Mouse (Mus musculus): ENCODE data around the gene Gm49355.

Gm49355 gene

DNA sequence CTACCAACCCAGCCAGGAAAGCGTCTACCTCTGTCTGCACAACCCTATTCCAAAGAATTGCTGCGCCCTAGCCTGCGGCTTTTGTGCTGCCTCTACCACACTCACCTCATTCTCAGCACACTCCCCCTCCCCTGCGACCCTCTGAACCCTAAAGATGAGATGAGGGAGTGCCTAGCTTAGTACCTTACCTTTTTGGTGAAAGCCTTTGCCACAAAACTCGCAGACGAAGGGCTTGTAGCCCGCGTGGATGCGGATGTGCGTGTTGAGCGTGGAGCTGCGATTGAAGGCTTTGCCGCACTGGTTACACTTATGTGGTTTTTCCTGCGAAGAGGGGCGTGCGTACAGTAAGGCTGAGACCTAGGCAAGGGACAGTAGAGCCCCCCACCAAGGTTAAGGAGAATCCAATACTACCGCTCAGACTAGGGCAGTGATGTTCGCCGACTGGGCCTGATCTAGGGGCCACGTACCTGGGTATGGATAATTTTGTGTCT is 59.7 kb downstream of the Gm49355 start:
- no peak for DNase-seq

DNA sequence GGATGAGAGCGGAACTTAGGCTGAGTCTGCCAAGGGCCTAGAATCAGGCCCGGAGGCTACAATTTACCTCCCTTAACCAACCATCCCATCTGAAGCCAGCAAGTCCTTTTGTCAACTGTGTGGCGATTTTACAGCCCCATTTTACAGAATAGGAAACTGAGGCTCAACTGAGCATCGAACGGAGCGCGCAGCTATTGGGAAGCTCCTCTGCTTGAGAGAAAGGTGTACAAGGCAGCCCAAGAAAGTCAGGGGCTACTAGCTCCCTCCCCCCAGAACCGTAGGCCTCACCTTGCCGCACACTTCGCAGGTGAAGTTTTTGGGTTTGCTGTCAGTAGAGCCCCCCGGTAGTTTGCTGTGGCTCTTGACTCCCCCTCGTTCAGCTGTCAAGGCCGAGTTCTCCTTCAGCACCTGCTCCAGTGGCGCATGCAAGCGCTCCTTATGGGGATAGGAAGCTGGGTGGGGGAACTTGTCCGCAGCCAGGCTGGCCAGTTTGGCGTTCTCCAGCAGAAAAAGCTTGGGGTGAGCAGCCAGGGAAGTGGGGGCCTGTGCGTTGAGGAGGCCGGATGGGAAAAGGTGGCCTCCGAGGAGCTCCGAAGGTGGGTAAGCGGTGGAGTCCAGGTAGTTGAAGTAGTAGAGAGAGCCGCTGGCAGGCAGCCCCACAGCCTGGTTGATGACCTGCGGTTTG is 60.4 kb downstream of the Gm49355 start:
- no peak for DNase-seq

DNA sequence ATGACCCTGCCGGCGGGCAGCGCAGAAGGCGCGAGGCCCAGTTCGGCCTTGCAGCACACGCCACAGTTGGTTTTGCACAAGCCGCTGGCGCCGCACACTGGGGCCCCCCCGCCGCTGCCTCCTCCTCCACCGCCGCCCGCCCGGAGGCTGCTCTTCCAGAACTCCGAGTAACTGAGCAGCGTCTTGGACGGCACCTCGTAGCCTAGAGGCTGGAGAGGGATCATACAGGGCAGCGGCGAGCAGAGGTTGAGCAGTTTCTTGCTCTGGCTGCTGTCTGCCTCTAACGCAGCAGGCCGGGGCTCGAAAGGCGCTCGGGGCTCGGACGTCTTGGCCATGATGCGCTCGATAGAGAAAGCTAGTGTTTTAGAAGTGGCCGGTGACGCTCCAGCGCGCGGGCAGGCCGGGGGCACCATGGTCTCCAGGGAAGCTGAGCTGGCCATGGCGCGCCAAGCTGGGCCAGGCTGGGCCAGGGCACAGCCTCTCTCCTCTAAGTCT is 61.0 kb downstream of the Gm49355 start:
- DNase-seq, result no peak

DNA sequence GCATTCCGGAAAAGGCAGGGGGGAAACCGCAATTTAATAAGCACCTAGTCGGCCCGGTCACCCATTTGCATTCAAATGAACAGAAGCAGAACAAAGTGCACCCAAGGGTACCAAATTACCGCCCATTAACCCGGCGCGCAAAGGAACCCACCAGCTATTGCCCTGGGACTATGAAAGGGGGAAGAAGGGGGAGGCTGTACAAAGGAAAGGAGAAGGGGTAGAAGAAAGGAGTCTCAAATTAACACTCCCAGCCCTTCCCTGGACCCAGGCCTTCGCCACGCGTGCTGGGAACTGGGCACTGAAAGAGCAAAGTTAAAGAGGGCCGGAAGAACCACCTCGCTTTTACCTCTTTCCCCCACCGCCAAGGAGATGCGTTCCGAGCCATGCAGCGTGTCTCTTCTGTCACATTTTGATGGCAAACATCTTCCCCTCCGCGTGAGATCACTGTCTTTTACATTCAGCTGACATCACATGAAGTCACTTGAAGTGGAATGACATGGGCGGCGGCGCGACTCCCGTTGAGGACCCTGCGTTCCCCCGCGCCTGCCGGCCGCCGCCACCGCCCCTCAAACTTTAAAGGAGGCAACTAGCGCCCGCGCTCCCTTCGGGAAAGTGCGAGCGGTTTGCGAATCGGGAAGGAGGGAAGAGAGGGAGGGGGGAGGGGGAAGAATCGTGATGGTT is 61.6 kb downstream of the Gm49355 start:
- DNase-seq, result no peak

DNA sequence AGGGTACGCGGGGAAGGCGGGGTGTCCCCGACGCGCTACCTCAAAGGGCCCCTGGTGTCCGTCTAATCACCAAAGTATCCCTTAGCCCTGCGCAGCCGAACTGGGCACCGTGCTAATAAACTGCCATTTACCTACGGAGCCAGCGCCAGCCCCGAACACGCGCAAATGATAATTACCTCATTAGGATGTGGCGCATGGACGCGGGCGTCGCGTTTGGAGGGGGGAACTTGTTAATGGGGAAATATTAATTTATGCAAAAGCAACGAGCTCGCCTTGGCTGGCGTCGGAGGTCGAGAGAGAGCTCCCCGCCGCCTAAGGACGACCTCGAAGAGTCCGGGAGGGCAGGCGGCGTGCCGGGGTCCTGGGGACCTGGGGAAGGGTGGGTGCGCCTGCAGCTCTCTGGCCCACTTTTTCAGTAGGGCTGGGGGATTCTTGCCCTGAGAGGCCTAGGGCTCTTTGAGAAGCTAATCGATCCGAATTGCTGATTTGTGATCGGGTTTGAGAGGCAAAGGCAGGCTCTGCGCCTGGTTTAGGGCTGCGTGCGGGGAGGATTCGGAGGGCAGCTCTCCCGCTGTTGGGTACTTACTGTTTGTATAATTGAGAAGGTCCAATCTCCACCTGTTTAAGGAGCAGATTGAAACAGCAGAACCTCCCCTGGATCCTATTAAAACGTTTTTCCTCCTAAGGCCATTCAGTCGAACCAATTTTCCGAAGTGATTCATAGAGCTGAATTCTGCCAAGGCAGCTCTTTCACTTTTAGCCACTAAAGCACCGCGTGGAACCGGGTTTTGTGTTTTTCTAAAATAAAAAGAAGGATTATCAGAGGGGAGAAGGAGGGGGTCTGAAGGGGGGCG is 62.5 kb downstream of the Gm49355 start:
- DNase-seq, result no peak

DNA sequence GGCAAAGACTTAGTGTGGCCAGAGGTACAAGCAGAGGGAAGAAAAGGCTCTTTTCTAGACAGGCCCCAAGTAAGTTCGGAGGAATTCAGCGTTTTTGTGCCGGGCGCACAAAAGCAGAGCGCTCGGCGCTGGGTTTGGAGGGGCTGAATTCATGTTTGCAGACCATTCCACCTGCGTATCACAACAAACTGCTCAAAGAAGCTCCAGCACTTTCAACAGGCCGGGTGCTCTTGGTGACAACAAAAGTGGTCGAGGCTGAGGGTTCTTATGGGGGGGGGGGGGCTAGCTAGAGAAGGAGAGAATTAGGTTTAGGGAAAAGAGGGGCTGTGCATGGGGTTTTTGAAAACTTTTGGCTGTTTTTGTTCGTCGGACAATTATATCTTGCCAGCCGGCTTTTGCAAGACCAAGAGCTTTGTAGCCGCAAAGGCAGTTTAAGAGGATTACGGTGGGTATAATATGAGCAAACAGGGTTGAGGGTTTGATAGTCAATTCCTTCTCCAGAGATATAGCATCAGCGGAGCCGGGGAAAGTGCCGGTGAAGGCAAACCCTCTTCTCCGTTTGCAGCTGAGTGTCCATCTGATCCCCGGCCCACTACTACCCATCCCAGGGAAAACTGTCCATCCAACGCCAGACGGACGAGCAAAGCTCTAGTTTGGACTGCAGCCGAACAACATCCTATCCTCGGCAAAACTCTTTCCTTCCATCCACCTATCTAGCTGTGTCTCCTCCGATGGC is 63.3 kb downstream of the Gm49355 start:
- DNase-seq, result no peak

DNA sequence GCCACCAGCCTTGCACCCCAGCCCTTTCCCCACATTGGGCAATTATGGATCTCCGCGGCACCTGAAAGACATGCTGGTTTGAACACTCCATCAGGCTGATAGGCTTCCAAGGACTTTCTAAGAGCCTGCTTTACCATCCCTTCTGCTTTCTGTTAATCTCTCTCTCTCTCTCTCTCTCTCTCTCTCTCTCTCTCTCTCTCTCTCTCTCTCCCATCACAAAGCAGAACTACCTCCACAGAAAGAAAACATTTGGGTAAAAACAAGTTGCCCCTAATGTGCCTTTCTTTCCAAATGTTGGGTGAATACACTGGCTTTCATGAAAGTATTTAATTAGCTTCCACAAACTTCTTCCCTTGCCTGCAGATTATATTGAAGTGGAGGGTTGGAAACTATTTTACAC is 64.3 kb downstream of the Gm49355 start, which contains the start of gene Fezf2:
Gene Fezf2 (minus strand): TSS at position 101 of the 400 bp plus-strand sequence.
- DNase-seq, result no peak

DNA sequence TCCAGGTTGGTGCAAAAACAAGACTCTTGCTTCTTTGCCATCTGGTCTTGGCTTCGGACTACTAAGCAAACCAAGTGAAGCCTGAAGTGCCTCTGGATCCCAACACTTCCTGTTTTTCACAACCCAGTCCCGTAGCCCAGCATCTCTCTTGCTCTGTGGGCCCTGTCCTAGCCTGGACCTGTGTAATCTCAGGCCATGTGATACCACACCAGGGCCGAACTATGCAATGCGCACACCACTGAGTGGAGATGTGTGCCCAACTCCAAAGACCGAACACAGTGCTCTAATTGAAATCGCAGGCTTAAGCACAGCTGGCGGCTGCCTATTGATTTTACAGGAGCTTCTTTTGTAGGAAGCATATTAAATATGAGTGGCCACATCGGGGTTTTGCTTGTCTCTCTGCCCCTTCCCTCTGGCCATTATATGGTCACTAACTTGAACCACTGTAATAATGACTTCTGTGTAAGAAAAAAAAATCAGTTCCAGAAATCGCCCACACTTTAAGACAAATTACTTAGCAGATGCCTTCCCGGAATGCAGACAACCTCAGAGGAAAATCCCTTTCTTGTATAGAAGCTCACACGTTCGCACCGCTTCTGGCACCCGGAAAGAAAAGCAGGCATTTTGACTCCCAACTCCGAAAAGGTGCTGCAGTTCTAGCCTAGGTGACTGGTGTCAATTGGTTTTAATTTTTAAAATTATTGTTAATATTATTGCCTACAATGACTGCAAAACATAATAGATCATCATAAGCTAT is 65.7 kb downstream of the Gm49355 start:
- no peak for DNase-seq

DNA sequence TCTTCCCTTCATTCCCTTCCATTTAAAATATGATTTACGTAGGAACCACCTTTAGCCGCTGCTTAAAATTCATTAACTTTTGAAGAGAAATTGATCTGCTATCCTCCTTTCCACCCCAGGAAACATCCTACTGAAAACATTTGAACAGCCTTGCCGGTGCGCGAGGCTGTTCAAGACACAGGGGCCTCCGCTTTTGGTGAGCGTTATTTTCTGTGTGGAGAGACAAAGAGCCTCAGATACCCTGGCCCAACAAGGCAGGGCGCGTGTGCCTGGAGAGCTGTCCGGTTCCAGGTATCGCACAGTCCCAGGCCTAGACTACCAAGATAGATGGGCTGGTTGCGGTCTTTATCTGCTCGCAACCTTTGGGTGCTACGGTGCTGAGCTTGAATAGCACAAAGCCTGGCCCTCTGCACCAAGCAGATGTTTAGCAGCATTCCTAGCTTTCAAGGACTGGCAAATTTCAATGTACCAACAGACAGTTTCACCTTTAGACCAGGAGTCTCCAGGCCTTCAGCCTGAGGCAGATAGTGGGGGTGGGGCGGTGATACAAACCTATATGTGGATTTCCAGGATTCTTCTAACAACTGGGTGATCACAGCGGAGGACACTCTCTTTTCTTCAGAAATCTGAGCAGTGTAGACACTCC is 66.6 kb downstream of the Gm49355 start:
- no peak for DNase-seq
